Mouse (Mus musculus) frontal cortex, postnatal 25 days (tissue): ENCODE measurements around the gene Tut1.

ENCODE experiments used
- DNase-seq, 2 experiments: peaks; one replicate each; pipeline ENCODE4 v3.0.0; 2022; ENCODE audit warnings: low spot score in 2 of 2

The Tut1 gene

GRCm38 (mm10) chr19:8982303-8983149, 28.9 kb downstream of the Tut1 start:
- no peak for DNase-seq

GRCm38 (mm10) chr19:8983150-8983650, 29.6 kb downstream of the Tut1 start:
- no peak for DNase-seq

- DNase-seq: no peak
These were observed 30.7 kb downstream of the Tut1 start for GRCm38 (mm10) chr19:8984255-8984868.

GRCm38 (mm10) chr19:8985891-8986290, 32.2 kb downstream of the Tut1 start:
- DNase-seq: no peak

- DNase-seq: no peak
These were observed 34.2 kb downstream of the Tut1 start for GRCm38 (mm10) chr19:8987816-8988215.

GRCm38 (mm10) chr19:8988346-8989065, 34.9 kb downstream of the Tut1 start:
- DNase-seq: no peak

GRCm38 (mm10) chr19:8989066-8989566, 35.5 kb downstream of the Tut1 start, which contains the start of gene Ahnak:
Gene Ahnak, plus strand, starts transcription at chr19:8989284.
- no peak for DNase-seq

GRCm38 (mm10) chr19:8989567-8990431, 36.2 kb downstream of the Tut1 start:
- DNase-seq: no peak

- no peak for DNase-seq
These were observed 36.9 kb downstream of the Tut1 start for GRCm38 (mm10) chr19:8990432-8991102.

GRCm38 (mm10) chr19:8991245-8991870, 37.7 kb downstream of the Tut1 start:
- no peak for DNase-seq

- no peak for DNase-seq
These were observed 38.5 kb downstream of the Tut1 start for GRCm38 (mm10) chr19:8991871-8992735.

- DNase-seq: peak; percentile 56 to 72
These were observed 39.4 kb downstream of the Tut1 start for GRCm38 (mm10) chr19:8992769-8993624.

- no peak for DNase-seq
These were observed 39.9 kb downstream of the Tut1 start for GRCm38 (mm10) chr19:8993625-8993912.

GRCm38 (mm10) chr19:8994813-8995607, 41.4 kb downstream of the Tut1 start:
- no peak for DNase-seq

- DNase-seq: no peak
These were observed 43.0 kb downstream of the Tut1 start for GRCm38 (mm10) chr19:8996601-8997000.

GRCm38 (mm10) chr19:8997546-8997945, 43.9 kb downstream of the Tut1 start:
- DNase-seq: peak in 1 of 2 experiments; percentile 49

GRCm38 (mm10) chr19:8998546-8998945, 44.9 kb downstream of the Tut1 start:
- DNase-seq: no peak
